Mouse (Mus musculus) brain, embryonic 18.5 days (tissue): Measurements from ENCODE around the gene Zfp804a.

Experiments used
- DNase-seq: peaks from one replicate; pipeline ENCODE4 v3.0.0-alpha.2; 2012; ENCODE audit warnings: low read depth, low spot score

The Zfp804a gene

DNA sequence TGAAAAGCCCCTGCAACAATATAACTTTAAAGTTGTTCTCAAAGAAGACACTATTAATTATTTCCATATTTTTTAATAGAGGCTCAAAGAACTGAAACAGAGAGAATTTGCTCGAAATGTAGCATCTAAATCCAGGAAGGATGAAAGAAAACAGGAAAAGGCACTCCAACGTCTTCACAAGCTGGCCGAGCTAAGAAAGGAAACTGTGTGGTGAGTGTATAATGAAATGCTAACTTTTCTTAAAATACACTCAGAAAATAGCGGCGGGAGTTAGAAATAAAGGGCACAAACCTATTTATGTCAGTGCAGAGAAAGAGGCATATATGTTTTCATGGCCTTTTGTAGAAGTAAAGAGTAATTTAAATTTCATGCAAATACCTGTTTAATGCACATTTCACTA is 200.4 kb downstream of the Zfp804a start:
- no peak for DNase-seq

DNA sequence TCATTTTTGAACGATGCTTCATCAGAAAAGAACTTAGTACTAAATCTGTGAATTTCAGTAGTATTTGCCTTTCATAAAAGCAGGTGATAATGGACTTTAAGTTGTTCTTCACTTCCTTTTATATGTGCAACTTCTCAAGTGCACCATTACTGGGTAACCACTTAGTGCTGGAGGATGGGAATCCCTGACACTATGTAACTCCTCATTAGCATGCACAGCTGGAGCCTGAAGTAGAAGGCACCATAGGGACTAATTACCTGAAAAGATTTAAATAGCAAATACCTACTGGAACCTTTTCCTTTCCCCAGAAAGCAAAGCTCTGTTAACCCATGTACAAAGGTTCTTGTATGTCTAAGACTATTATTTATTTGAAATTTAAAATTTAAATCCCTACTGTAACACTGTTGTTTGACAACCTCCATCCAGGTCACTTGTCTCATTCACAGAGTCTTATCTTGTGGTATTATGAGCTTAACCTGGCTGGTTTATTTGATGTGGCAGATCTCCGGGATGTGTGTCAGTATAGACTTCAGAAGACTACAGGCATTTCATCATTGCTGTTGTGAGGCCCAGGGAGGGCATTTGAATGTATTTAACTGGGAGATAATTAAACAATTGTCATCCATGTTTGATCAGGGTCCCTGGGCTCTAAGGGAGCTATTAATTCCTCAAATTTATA is 229.7 kb downstream of the Zfp804a start:
- DNase-seq, result no peak

- DNase-seq, result no peak
Observed at GRCm38 (mm10) chr2:82294932-82295493, 242.0 kb downstream of the Zfp804a start.
